Mouse (Mus musculus) myocyte (in vitro differentiated cells): Measurements from ENCODE around the gene Ccdc137. TPM values are rescaled to one million over a fixed set of nuclear protein-coding genes. Genes with fewer than 3 reads are reported as not detected.

ENCODE experiments used
- H3K27me3 ChIP-seq: one replicate; pipeline ENCODE4 v1.6.1; 2011; ENCODE audit not compliant: control insufficient read depth, insufficient read depth, insufficient read length
- H3K36me3 ChIP-seq: one replicate; pipeline ENCODE4 v1.6.1; 2011; ENCODE audit not compliant: control insufficient read depth, insufficient read depth
- H3K4me2 ChIP-seq: one replicate; pipeline ENCODE4 v1.6.1; 2011; ENCODE audit warnings: low read depth, control low read depth
- H3K4me3 ChIP-seq: one replicate; pipeline ENCODE4 v1.5.1; 2011; ENCODE audit warnings: mild to moderate bottlenecking, control low read depth, moderate library complexity
- H3K79me2 ChIP-seq: one replicate; pipeline ENCODE4 v1.6.1; 2011; ENCODE audit not compliant: control insufficient read depth, insufficient read depth
- H3ac ChIP-seq: one replicate; pipeline ENCODE4 v1.6.1; 2011; ENCODE audit not compliant: control insufficient read depth, insufficient read length
- CEBPB ChIP-seq: IDR thresholded peaks from 2 replicates; pipeline ENCODE4 v1.6.1; 2011; ENCODE audit warnings: mild to moderate bottlenecking, moderate library complexity; ENCODE audit not compliant: poor library complexity, insufficient read depth, severe bottlenecking
- E2F4 ChIP-seq: IDR thresholded peaks from one replicate; pipeline ENCODE4 v1.6.1; 2011; ENCODE audit warnings: mild to moderate bottlenecking, control low read depth, moderate library complexity; ENCODE audit not compliant: insufficient read depth
- MAX ChIP-seq: IDR thresholded peaks from one replicate; pipeline ENCODE4 v1.6.1; 2011; ENCODE audit warnings: low read depth, mild to moderate bottlenecking, control low read depth
- MYOD1 ChIP-seq, 3 experiments: IDR thresholded peaks; one replicate each; pipeline ENCODE4 v1.6.1; 2011; ENCODE audit warnings: control low read depth in 2 of 3, low read depth in 2 of 3, mild to moderate bottlenecking in 2 of 3, moderate library complexity in 1 of 3; ENCODE audit not compliant: insufficient read length in 2 of 3, control insufficient read depth in 1 of 3
- MYOG ChIP-seq, 3 experiments: IDR thresholded peaks; one replicate each; pipeline ENCODE4 v1.6.1; 2011; ENCODE audit warnings: control low read depth in 2 of 3, low read depth in 2 of 3, mild to moderate bottlenecking in 2 of 3; ENCODE audit not compliant: insufficient read length in 2 of 3, control insufficient read depth in 1 of 3, insufficient read depth in 1 of 3
- POLR2A ChIP-seq: IDR thresholded peaks from one replicate; pipeline ENCODE4 v1.6.1; 2011; ENCODE audit warnings: low read depth, mild to moderate bottlenecking, control low read depth, moderate library complexity; ENCODE audit not compliant: insufficient read length
- POLR2AphosphoS2 ChIP-seq: IDR thresholded peaks from one replicate; pipeline ENCODE4 v1.6.1; 2011; ENCODE audit warnings: low read depth, control low read depth; ENCODE audit not compliant: insufficient read length
- REST ChIP-seq: IDR thresholded peaks from one replicate; pipeline ENCODE4 v1.6.1; 2011; ENCODE audit warnings: mild to moderate bottlenecking, control low read depth, moderate library complexity; ENCODE audit not compliant: insufficient read depth, insufficient read length
- SRF ChIP-seq: IDR thresholded peaks from one replicate; pipeline ENCODE4 v1.6.1; 2011; ENCODE audit warnings: low read depth; ENCODE audit not compliant: control insufficient read depth, insufficient read length
- TCF12 ChIP-seq: IDR thresholded peaks from one replicate; pipeline ENCODE4 v1.6.1; 2011; ENCODE audit warnings: mild to moderate bottlenecking, control low read depth; ENCODE audit not compliant: poor library complexity, insufficient read depth, severe bottlenecking
- TCF3 ChIP-seq: IDR thresholded peaks from one replicate; pipeline ENCODE4 v1.6.1; 2011; ENCODE audit warnings: low read depth, control low read depth; ENCODE audit not compliant: insufficient read length
- USF1 ChIP-seq: IDR thresholded peaks from one replicate; pipeline ENCODE4 v1.6.1; 2011; ENCODE audit warnings: low read depth, mild to moderate bottlenecking, control low read depth, moderate library complexity
- polyA plus RNA-seq: library from polyadenylated mRNA; unstranded; fragments of >200 nt; fragmentation: generic; extraction: Trizol; gene quantifications from one replicate; pipeline ENCODE4 v1.2.1, GENCODE M21; 2012; ENCODE audit warnings: missing spikeins

The Ccdc137 gene
- polyA plus RNA-seq, 1 experiment: 11.4 TPM

GRCm38 (mm10) chr11:120505661-120506060 lies 47.7 kb downstream of the Ccdc137 start:
- no peak overlapping the region for H3ac ChIP-seq
- H3K4me2 ChIP-seq: no peak overlapping the region
- no peaks in the 10 kb centered on the region for H3K36me3 ChIP-seq
- no peak for TF ChIP-seq MYOD1 (IDR thresholded peaks at IDR 0.05; ENCODE audit: control insufficient read depth in 1 of 3, insufficient read length in 2 of 3, low read depth in 2 of 3)
- no peak for TF ChIP-seq CEBPB
- TF ChIP-seq USF1: no peak
- no peak for TF ChIP-seq E2F4
- no peak for TF ChIP-seq REST
- no peak for TF ChIP-seq MYOG (IDR thresholded peaks at IDR 0.05; ENCODE audit: control insufficient read depth in 1 of 3, insufficient read depth in 1 of 3, insufficient read length in 2 of 3, low read depth in 2 of 3)
- no peak for TF ChIP-seq POLR2A
- TF ChIP-seq TCF12: no peak
- TF ChIP-seq SRF: no peak
- no peak for TF ChIP-seq POLR2AphosphoS2
- no peak for TF ChIP-seq TCF3
- no peak for TF ChIP-seq MAX
- H3K27me3 ChIP-seq: no peaks in the 10 kb centered on the region
- no peaks in the 10 kb centered on the region for H3K79me2 ChIP-seq
- no peak overlapping the region for H3K4me3 ChIP-seq

- H3K4me3 ChIP-seq: no peak overlapping the region
- no peaks in the 10 kb centered on the region for H3K79me2 ChIP-seq
- no peak for TF ChIP-seq POLR2A
- TF ChIP-seq E2F4: no peak
- TF ChIP-seq REST: no peak
- TF ChIP-seq MYOG (IDR thresholded peaks at IDR 0.05; ENCODE audit: control insufficient read depth in 1 of 3, insufficient read depth in 1 of 3, insufficient read length in 2 of 3, low read depth in 2 of 3): peak in 1 of 3 experiments; percentile 3
- TF ChIP-seq MYOD1 (IDR thresholded peaks at IDR 0.05; ENCODE audit: control insufficient read depth in 1 of 3, insufficient read length in 2 of 3, low read depth in 2 of 3): no peak
- H3K27me3 ChIP-seq: no peaks in the 10 kb centered on the region
- no peak overlapping the region for H3K4me2 ChIP-seq
- no peaks in the 10 kb centered on the region for H3K36me3 ChIP-seq
- H3ac ChIP-seq: no peak overlapping the region
Measured at GRCm38 (mm10) chr11:120506899-120507298, 49.0 kb downstream of the Ccdc137 start.

- Histone ChIP-seq H3K4me3 (no peak overlapping the region), H3ac (no peak overlapping the region), H3K4me2 (peak overlapping the region; percentile 52), H3K36me3 (no peaks in the 10 kb centered on the region), H3K79me2 (no peaks in the 10 kb centered on the region), H3K27me3 (no peaks in the 10 kb centered on the region)
- TF ChIP-seq MYOD1 (IDR thresholded peaks at IDR 0.05; ENCODE audit: control insufficient read depth in 1 of 3, insufficient read length in 2 of 3, low read depth in 2 of 3) (no peak), MYOG (IDR thresholded peaks at IDR 0.05; ENCODE audit: control insufficient read depth in 1 of 3, insufficient read depth in 1 of 3, insufficient read length in 2 of 3, low read depth in 2 of 3) (no peak), POLR2A (no peak), TCF12 (no peak), USF1 (no peak), SRF (no peak), TCF3 (no peak), E2F4 (no peak), REST (no peak), POLR2AphosphoS2 (no peak), CEBPB (no peak), MAX (no peak)
Measured at GRCm38 (mm10) chr11:120507611-120508289, 49.8 kb downstream of the Ccdc137 start.

GRCm38 (mm10) chr11:120508290-120508870 lies 50.5 kb downstream of the Ccdc137 start:
- Histone ChIP-seq H3K36me3 (no peaks in the 10 kb centered on the region), H3K79me2 (no peaks in the 10 kb centered on the region), H3K4me3 (no peak overlapping the region), H3ac (no peak overlapping the region), H3K4me2 (peak overlapping the region; percentile 52), H3K27me3 (no peaks in the 10 kb centered on the region)
- TF ChIP-seq POLR2A: no peak
- TF ChIP-seq USF1: peak; percentile 74
- TF ChIP-seq REST: no peak
- TF ChIP-seq TCF3: no peak
- peak in 1 of 3 experiments; percentile 34 for TF ChIP-seq MYOD1 (IDR thresholded peaks at IDR 0.05; ENCODE audit: control insufficient read depth in 1 of 3, insufficient read length in 2 of 3, low read depth in 2 of 3)

- TF ChIP-seq TCF3 (no peak), E2F4 (no peak)
- Histone ChIP-seq H3ac (no peak overlapping the region), H3K4me3 (no peak overlapping the region), H3K4me2 (peak overlapping the region; percentile 80), H3K79me2 (no peaks in the 10 kb centered on the region), H3K27me3 (no peaks in the 10 kb centered on the region), H3K36me3 (no peaks in the 10 kb centered on the region)
Measured at GRCm38 (mm10) chr11:120509940-120510339, 52.0 kb downstream of the Ccdc137 start.
